Mouse (Mus musculus): ENCODE results near the gene Kcnf1. TPM values are rescaled to one million over a fixed set of nuclear protein-coding genes. Genes with fewer than 3 reads are reported as not detected.

Gene Kcnf1
- polyA plus RNA-seq, 1 experiment from 2014 or later = 0.70 TPM

DNA sequence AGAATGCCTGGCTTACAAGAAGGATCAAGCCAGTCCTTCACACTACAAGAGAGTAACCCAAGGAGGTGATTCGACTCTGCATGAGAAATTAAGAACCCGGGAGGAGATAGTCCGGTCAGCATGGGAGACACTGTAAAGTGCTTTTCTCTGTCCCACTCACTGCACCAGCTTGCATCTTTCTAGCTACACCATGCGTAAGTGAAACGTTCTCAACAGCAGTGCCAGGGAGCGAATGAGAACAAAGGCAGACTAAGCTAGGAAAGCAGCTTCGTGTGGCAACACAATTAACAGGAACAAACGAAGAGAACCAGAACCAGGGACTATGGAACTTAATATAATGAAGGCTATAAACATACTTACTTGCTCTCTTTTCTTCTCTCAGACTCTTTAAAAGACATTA lies 41.7 kb upstream of the Kcnf1 start:
- H3K9ac ChIP-seq (ENCODE audit: low read length) = no peak overlapping the region
- 65% methylated on average over 8 of the region's 8 CpGs for WGBS
- H3K36me3 ChIP-seq (ENCODE audit: control insufficient read depth, insufficient read depth, low read length) = no peaks in the 10 kb centered on the region
- H3K27me3 ChIP-seq (ENCODE audit: control insufficient read depth, insufficient read depth, low read length) = no peaks in the 10 kb centered on the region
- no peak for TF ChIP-seq EP300 (optimal IDR thresholded peaks at IDR 0.05)
- TF ChIP-seq CTCF (IDR thresholded peaks at IDR 0.05; ENCODE audit: low read depth) = no peak
- H3K4me3 ChIP-seq (ENCODE audit: low read depth, low read length) = no peak overlapping the region
- no peaks in the 10 kb centered on the region for H3K4me1 ChIP-seq (replicated peaks; ENCODE audit: control insufficient read depth, insufficient read depth)
- H3K9me3 ChIP-seq (ENCODE audit: control insufficient read depth, low read length) = no peaks in the 10 kb centered on the region
- DNase-seq (ENCODE audit: low spot score) (no peak), ATAC-seq (ENCODE audit: low FRiP score, low TSS enrichment) (no peak)
- no peak overlapping the region for H3K27ac ChIP-seq (replicated peaks)
- no peak overlapping the region for H3K4me2 ChIP-seq (replicated peaks; ENCODE audit: low read depth)

- no peak for DNase-seq (ENCODE audit: low spot score)
Observed at GRCm38 (mm10) chr12:17215751-17216150, 39.1 kb upstream of the Kcnf1 start.

GRCm38 (mm10) chr12:17202492-17203322 lies 26.0 kb upstream of the Kcnf1 start:
- H3K27me3 ChIP-seq (ENCODE audit: control insufficient read depth, insufficient read depth, low read length) = no peaks in the 10 kb centered on the region
- no peak for DNase-seq (ENCODE audit: low spot score)
- no peaks in the 10 kb centered on the region for H3K9me3 ChIP-seq (ENCODE audit: control insufficient read depth, low read length)
- H3K4me1 ChIP-seq (replicated peaks; ENCODE audit: control insufficient read depth, insufficient read depth) = no peaks in the 10 kb centered on the region
- no peak overlapping the region for H3K4me3 ChIP-seq (ENCODE audit: low read depth, low read length)
- ATAC-seq (ENCODE audit: low FRiP score, low TSS enrichment) = no peak
- H3K4me2 ChIP-seq (replicated peaks; ENCODE audit: low read depth) = no peak overlapping the region
- TF ChIP-seq EP300 (optimal IDR thresholded peaks at IDR 0.05) = no peak
- peak; percentile 29 for TF ChIP-seq CTCF (IDR thresholded peaks at IDR 0.05; ENCODE audit: low read depth)
- no peak overlapping the region for H3K27ac ChIP-seq (replicated peaks)
- H3K36me3 ChIP-seq (ENCODE audit: control insufficient read depth, insufficient read depth, low read length) = no peaks in the 10 kb centered on the region
- WGBS = 57% methylated on average over 13 of the region's 13 CpGs
- no peak overlapping the region for H3K9ac ChIP-seq (ENCODE audit: low read length)

More at GRCm38 (mm10) chr12:17215751-17216150, 39.1 kb upstream of the Kcnf1 start:
- H3K9ac ChIP-seq (ENCODE audit: low read length) = no peak overlapping the region
- no peak overlapping the region for H3K27ac ChIP-seq (replicated peaks)
- no peak overlapping the region for H3K4me3 ChIP-seq (ENCODE audit: low read depth, low read length)
- H3K4me1 ChIP-seq (replicated peaks; ENCODE audit: control insufficient read depth, insufficient read depth) = no peaks in the 10 kb centered on the region
- no peak for ATAC-seq (ENCODE audit: low FRiP score, low TSS enrichment)
- no peak overlapping the region for H3K4me2 ChIP-seq (replicated peaks; ENCODE audit: low read depth)
- TF ChIP-seq CTCF (IDR thresholded peaks at IDR 0.05; ENCODE audit: low read depth) = no peak
- no peak for TF ChIP-seq EP300 (optimal IDR thresholded peaks at IDR 0.05)
- H3K36me3 ChIP-seq (ENCODE audit: control insufficient read depth, insufficient read depth, low read length) = no peaks in the 10 kb centered on the region
- no peaks in the 10 kb centered on the region for H3K27me3 ChIP-seq (ENCODE audit: control insufficient read depth, insufficient read depth, low read length)
- H3K9me3 ChIP-seq (ENCODE audit: control insufficient read depth, low read length) = no peaks in the 10 kb centered on the region
- WGBS = 87% methylated on average over 7 of the region's 7 CpGs

GRCm38 (mm10) chr12:17198621-17199020 lies 21.9 kb upstream of the Kcnf1 start:
- H3K4me3 ChIP-seq (ENCODE audit: low read depth, low read length) = no peak overlapping the region
- WGBS = 89% methylated on average over 5 of the region's 5 CpGs
- H3K4me2 ChIP-seq (replicated peaks; ENCODE audit: low read depth) = no peak overlapping the region
- H3K4me1 ChIP-seq (replicated peaks; ENCODE audit: control insufficient read depth, insufficient read depth) = no peaks in the 10 kb centered on the region
- H3K27me3 ChIP-seq (ENCODE audit: control insufficient read depth, insufficient read depth, low read length) = no peaks in the 10 kb centered on the region
- no peak overlapping the region for H3K9ac ChIP-seq (ENCODE audit: low read length)
- no peaks in the 10 kb centered on the region for H3K36me3 ChIP-seq (ENCODE audit: control insufficient read depth, insufficient read depth, low read length)
- H3K9me3 ChIP-seq (ENCODE audit: control insufficient read depth, low read length) = no peaks in the 10 kb centered on the region
- H3K27ac ChIP-seq (replicated peaks) = no peak overlapping the region
- no peak for ATAC-seq (ENCODE audit: low FRiP score, low TSS enrichment)
- no peak for DNase-seq (ENCODE audit: low spot score)
- TF ChIP-seq CTCF (IDR thresholded peaks at IDR 0.05; ENCODE audit: low read depth) = no peak
- TF ChIP-seq EP300 (optimal IDR thresholded peaks at IDR 0.05) = no peak

DNA sequence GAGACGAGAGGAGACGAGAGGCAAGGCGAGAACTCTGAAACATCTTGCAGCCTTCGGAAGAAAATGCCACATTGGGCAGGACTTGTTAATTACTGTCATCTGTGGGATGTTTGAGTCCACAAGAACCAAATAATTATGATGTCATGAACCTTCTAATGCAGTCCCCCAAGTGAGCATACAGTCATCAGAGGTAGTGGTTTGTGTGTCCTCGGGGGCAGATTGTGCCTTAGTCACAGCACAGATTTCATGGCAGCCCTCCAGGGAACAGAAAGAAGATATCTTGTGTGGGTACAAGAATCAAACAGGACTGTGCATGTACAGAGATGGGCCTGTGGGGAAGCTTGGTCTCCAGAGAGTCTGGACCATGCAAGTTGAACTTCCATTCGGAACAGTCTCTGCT lies 17.5 kb upstream of the Kcnf1 start:
- Histone ChIP-seq H3K4me1 (replicated peaks; ENCODE audit: control insufficient read depth, insufficient read depth) (no peaks in the 10 kb centered on the region), H3K9ac (ENCODE audit: low read length) (no peak overlapping the region), H3K27ac (replicated peaks) (no peak overlapping the region), H3K36me3 (ENCODE audit: control insufficient read depth, insufficient read depth, low read length) (no peaks in the 10 kb centered on the region), H3K27me3 (ENCODE audit: control insufficient read depth, insufficient read depth, low read length) (no peaks in the 10 kb centered on the region), H3K9me3 (ENCODE audit: control insufficient read depth, low read length) (no peaks in the 10 kb centered on the region), H3K4me3 (ENCODE audit: low read depth, low read length) (no peak overlapping the region), H3K4me2 (replicated peaks; ENCODE audit: low read depth) (no peak overlapping the region)
- 91% methylated on average over 6 of the region's 6 CpGs for WGBS
- TF ChIP-seq CTCF (IDR thresholded peaks at IDR 0.05; ENCODE audit: low read depth) (no peak), EP300 (optimal IDR thresholded peaks at IDR 0.05) (no peak)
- DNase-seq (ENCODE audit: low spot score) (no peak), ATAC-seq (ENCODE audit: low FRiP score, low TSS enrichment) (no peak)

GRCm38 (mm10) chr12:17193311-17193710 lies 16.6 kb upstream of the Kcnf1 start:
- Histone ChIP-seq H3K9me3 (ENCODE audit: control insufficient read depth, low read length) (no peaks in the 10 kb centered on the region), H3K36me3 (ENCODE audit: control insufficient read depth, insufficient read depth, low read length) (no peaks in the 10 kb centered on the region), H3K4me3 (ENCODE audit: low read depth, low read length) (no peak overlapping the region), H3K9ac (ENCODE audit: low read length) (no peak overlapping the region), H3K4me2 (replicated peaks; ENCODE audit: low read depth) (no peak overlapping the region), H3K27ac (replicated peaks) (no peak overlapping the region), H3K27me3 (ENCODE audit: control insufficient read depth, insufficient read depth, low read length) (no peaks in the 10 kb centered on the region), H3K4me1 (replicated peaks; ENCODE audit: control insufficient read depth, insufficient read depth) (no peaks in the 10 kb centered on the region)
- ATAC-seq (ENCODE audit: low FRiP score, low TSS enrichment) (no peak), DNase-seq (ENCODE audit: low spot score) (no peak)
- WGBS = 84% methylated on average over 1 of the region's 1 CpGs
- TF ChIP-seq CTCF (IDR thresholded peaks at IDR 0.05; ENCODE audit: low read depth) = no peak
- no peak for TF ChIP-seq EP300 (optimal IDR thresholded peaks at IDR 0.05)

All from stomach, postnatal 0 days (tissue).